22 mouse cellular contexts compared by ENCODE assay signal in genomic region chr9:33104623-33105074, GRCm38 (mm10).
DNase-seq lines count a peak whose midpoint lies in the region; ATAC-seq lines count a peak whose summit lies in the region.
"Had no signal": no experiment of that assay in that cellular context is flagged by ENCODE, and none has a peak within 500 bp of the region (broad histone marks: within the 10 kb centered on the region; RNA-seq: fewer than 3 reads in every experiment).

No protein-coding gene starts in this region.

- peak; percentile 21 for DNase-seq in hindbrain, embryonic 11.5 days (ENCODE audit: low spot score)
- peak; percentile 80 for DNase-seq in embryo, embryonic 10 days (ENCODE audit: low spot score)
- DNase-seq in embryonic facial prominence, embryonic 10.5 days (ENCODE audit: low spot score) = peak; percentile 73
- DNase-seq in lung, postnatal 10 days = no peak
- DNase-seq in lung, postnatal 4 days = no peak
- no peak for DNase-seq in layer of hippocampus, adult 8-10 months (ENCODE audit: low spot score in 2 of 2)
- DNase-seq: adrenal gland, postnatal 14 days; B cell, adult 2 months; cerebellum, adult 18-20 months; gastrocnemius, postnatal 36 days; heart, postnatal 14 days; kidney, postnatal 36 days; lung, adult 2 months; midbrain, embryonic 14.5 days; right cerebral cortex, postnatal 25 days; thymus, postnatal 14 days had no signal

- H3K9ac ChIP-seq in hindbrain, embryonic 11.5 days (ENCODE audit: low read depth, low read length) = no peak overlapping the region
- no peak overlapping the region for H3K9ac ChIP-seq in hindbrain, embryonic 16.5 days (ENCODE audit: low read depth, low read length)
- H3K9ac ChIP-seq in limb, embryonic 12.5 days (replicated peaks) = no peak overlapping the region
- H3K9ac ChIP-seq: intestine, embryonic 15.5 days had no signal

- WGBS in hindbrain, embryonic 11.5 days = 28% methylated on average over 3 of the region's 3 CpGs
- WGBS in hindbrain, embryonic 16.5 days = 20% methylated on average over 3 of the region's 3 CpGs
- WGBS in embryonic facial prominence, embryonic 10.5 days = 9% methylated on average over 3 of the region's 3 CpGs
- 2% methylated on average over 3 of the region's 3 CpGs for WGBS in limb, embryonic 12.5 days

- no peaks in the 10 kb centered on the region for H3K4me1 ChIP-seq in hindbrain, embryonic 11.5 days (replicated peaks; ENCODE audit: control insufficient read depth, insufficient read depth, low read length)
- H3K4me1 ChIP-seq in hindbrain, embryonic 16.5 days (ENCODE audit: control insufficient read depth, insufficient read depth, low read depth, low read length) = no peaks in the 10 kb centered on the region
- H3K4me1 ChIP-seq in embryonic facial prominence, embryonic 10.5 days = peaks cover 48% of the 10 kb centered on the region
- H3K4me1 ChIP-seq in limb, embryonic 12.5 days (replicated peaks) = peaks cover 21% of the 10 kb centered on the region
- H3K4me1 ChIP-seq: intestine, embryonic 15.5 days had no signal

- no peak overlapping the region for H3K4me2 ChIP-seq in hindbrain, embryonic 11.5 days (replicated peaks; ENCODE audit: low read depth, low read length)
- no peak overlapping the region for H3K4me2 ChIP-seq in hindbrain, embryonic 16.5 days (ENCODE audit: low read length)
- peak overlapping the region; percentile 37 for H3K4me2 ChIP-seq in limb, embryonic 12.5 days
- H3K4me2 ChIP-seq: heart, embryonic 11.5 days; intestine, embryonic 15.5 days; liver, embryonic 11.5 days had no signal

- H3K4me3 ChIP-seq in hindbrain, embryonic 11.5 days (ENCODE audit: low read depth, low read length) = no peak overlapping the region
- H3K4me3 ChIP-seq in hindbrain, embryonic 16.5 days (ENCODE audit: low read length) = no peak overlapping the region
- no peak overlapping the region for H3K4me3 ChIP-seq in embryonic facial prominence, embryonic 10.5 days
- H3K4me3 ChIP-seq in limb, embryonic 12.5 days (replicated peaks) = no peak overlapping the region
- H3K4me3 ChIP-seq: intestine, embryonic 15.5 days; myocyte had no signal

- no peak overlapping the region for H3K27ac ChIP-seq in hindbrain, embryonic 11.5 days (ENCODE audit: low read depth, low read length)
- no peak overlapping the region for H3K27ac ChIP-seq in hindbrain, embryonic 16.5 days (ENCODE audit: low read depth, low read length)
- peak overlapping the region; percentile 44 for H3K27ac ChIP-seq in embryonic facial prominence, embryonic 10.5 days (replicated peaks)
- peak overlapping the region; percentile 88 for H3K27ac ChIP-seq in limb, embryonic 12.5 days
- H3K27ac ChIP-seq: intestine, embryonic 15.5 days had no signal

- H3K36me3 ChIP-seq in hindbrain, embryonic 11.5 days (ENCODE audit: control insufficient read depth, insufficient read depth, low read length) = no peaks in the 10 kb centered on the region
- no peaks in the 10 kb centered on the region for H3K36me3 ChIP-seq in hindbrain, embryonic 16.5 days (ENCODE audit: control insufficient read depth, insufficient read depth, low read length)
- no peaks in the 10 kb centered on the region for H3K36me3 ChIP-seq in embryonic facial prominence, embryonic 10.5 days (replicated peaks)
- H3K36me3 ChIP-seq in limb, embryonic 12.5 days = no peaks in the 10 kb centered on the region
- H3K36me3 ChIP-seq: intestine, embryonic 15.5 days had no signal

- H3K9me3 ChIP-seq in hindbrain, embryonic 11.5 days (ENCODE audit: control insufficient read depth, low read length) = no peaks in the 10 kb centered on the region
- no peaks in the 10 kb centered on the region for H3K9me3 ChIP-seq in hindbrain, embryonic 16.5 days (ENCODE audit: control insufficient read depth, low read length)
- H3K9me3 ChIP-seq in embryonic facial prominence, embryonic 10.5 days = no peaks in the 10 kb centered on the region
- no peaks in the 10 kb centered on the region for H3K9me3 ChIP-seq in limb, embryonic 12.5 days
- H3K9me3 ChIP-seq: intestine, embryonic 15.5 days had no signal

- H3K27me3 ChIP-seq in hindbrain, embryonic 11.5 days (ENCODE audit: control insufficient read depth, insufficient read depth, low read length) = no peaks in the 10 kb centered on the region
- H3K27me3 ChIP-seq in hindbrain, embryonic 16.5 days (replicated peaks; ENCODE audit: control insufficient read depth, insufficient read depth, low read length) = no peaks in the 10 kb centered on the region
- H3K27me3 ChIP-seq in embryonic facial prominence, embryonic 10.5 days (replicated peaks; ENCODE audit: low read depth, poor library complexity, severe bottlenecking) = 0 out of 2 replicates have a peak, but pooled peaks cover 6% of the 10 kb centered on the region
- no peaks in the 10 kb centered on the region for H3K27me3 ChIP-seq in limb, embryonic 12.5 days
- H3K27me3 ChIP-seq: intestine, embryonic 15.5 days had no signal

- ATAC-seq in hindbrain, embryonic 11.5 days (ENCODE audit: low FRiP score) = peak; percentile 43; the same call in 1 of the 2 replicates
- no peak for ATAC-seq in hindbrain, embryonic 16.5 days
- ATAC-seq in limb, embryonic 12.5 days (ENCODE audit: insufficient number of reproducible peaks, insufficient read depth, low FRiP score, low TSS enrichment, low read depth) = peak; percentile 91
- ATAC-seq: intestine, embryonic 15.5 days had no signal

Comparison
In these comparisons a context has a peak if more than half of its experiments do, and no peak if none do; other contexts are left out.
1. DNase-seq: peak in hindbrain, embryonic 11.5 days (single experiment), embryo, embryonic 10 days (single experiment) and embryonic facial prominence, embryonic 10.5 days (single experiment); none in lung, postnatal 10 days (single experiment), lung, postnatal 4 days (0 of 2) and layer of hippocampus, adult 8-10 months (0 of 2).
2. H3K27ac ChIP-seq: peak in embryonic facial prominence, embryonic 10.5 days (single experiment) and limb, embryonic 12.5 days (single experiment); none in hindbrain, embryonic 11.5 days (single experiment) and hindbrain, embryonic 16.5 days (single experiment).